Mouse (Mus musculus) left cerebral cortex, adult 18-20 months (tissue): ENCODE results near the gene Krt77. TPM values are rescaled to one million over a fixed set of nuclear protein-coding genes. Genes with fewer than 3 reads are reported as not detected.

Source experiments
- DNase-seq, 2 experiments: peaks; one replicate each; pipeline ENCODE4 v3.0.0; 2021 to 2022; ENCODE audit warnings: low spot score in 2 of 2, mixed read lengths in 1 of 2
- microRNA-seq, 2 experiments: library from miRNA; unstranded; fragments of <30 nt; microRNA quantifications; one replicate each; pipeline ENCODE4 v1.2.0; 2021
- total RNA-seq, 2 experiments: library from RNA; stranded (reverse); gene quantifications; 2 replicates each; pipeline ENCODE4 v1.2.3; 2021

The Krt77 gene
- total RNA-seq, 2 experiments from 2014 or later, result 13.4 to 16.9 TPM

DNA sequence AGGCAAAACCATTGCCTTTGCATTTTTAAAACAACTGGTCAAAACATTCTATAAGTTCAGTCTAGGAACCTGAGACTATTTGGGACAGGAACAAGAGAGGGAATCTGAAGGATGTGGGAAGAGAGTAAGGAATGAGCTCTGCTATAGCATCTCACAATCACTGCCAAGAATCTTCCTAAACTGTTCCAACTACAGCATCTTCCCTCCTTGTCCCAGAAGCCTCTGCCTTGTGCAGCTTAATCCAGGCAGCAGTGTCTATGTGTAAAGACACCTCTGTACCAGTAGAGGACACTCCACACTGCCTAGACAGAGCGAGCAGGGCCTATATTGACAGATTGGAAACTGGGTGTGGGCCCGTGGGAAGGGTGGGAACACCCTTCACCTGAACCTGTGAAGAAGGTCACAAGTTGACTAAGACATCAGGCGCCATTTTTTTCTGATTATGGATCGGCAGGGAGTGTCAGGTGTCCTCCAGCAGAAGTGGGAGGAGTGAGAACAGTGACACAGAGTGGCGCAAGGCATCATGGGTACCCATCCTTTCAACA, 34.6 kb downstream of the Krt77 start:
- no peak for DNase-seq

- DNase-seq, result no peak
Measured at GRCm38 (mm10) chr15:101833131-101833530, 36.4 kb downstream of the Krt77 start.

DNA sequence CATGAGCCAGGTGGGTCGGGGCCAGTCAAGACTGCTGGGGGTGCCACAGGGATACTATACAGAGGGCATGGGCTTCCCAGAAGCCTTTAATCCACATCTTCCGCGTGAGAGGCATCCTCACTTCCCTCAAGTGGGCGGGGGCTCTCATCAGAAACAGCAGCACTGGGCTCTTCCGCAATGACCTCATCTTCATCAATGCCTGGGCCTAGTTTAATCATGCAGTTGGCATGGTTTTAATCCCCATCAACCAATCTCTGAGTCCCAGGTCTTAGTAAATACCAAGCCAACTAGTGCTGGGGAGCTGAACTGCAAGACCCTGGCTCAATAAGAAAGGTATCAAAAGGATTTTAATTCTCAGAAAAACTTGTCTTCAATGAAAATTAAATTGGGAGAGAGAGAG, 40.1 kb downstream of the Krt77 start:
- no peak for DNase-seq

DNA sequence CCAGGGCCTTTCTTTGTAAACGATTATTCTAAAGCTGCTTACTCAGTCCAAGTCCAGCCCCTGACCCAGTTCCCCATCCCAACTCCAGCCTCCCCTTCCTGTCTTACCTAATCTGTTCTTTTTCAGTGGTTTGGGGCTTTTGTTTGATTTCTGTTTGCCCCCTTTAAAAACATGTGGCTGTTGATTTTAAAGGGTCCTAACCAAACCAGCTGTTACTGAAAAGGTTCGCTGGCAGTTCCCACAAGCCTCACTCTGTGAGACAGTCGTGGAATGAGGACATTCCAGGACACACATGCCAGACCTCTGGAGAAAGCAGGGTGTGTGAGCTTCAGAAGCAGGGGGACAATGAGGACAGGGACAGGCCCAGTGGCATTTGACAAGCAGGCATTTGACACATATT, 47.7 kb downstream of the Krt77 start:
- DNase-seq, result no peak

DNA sequence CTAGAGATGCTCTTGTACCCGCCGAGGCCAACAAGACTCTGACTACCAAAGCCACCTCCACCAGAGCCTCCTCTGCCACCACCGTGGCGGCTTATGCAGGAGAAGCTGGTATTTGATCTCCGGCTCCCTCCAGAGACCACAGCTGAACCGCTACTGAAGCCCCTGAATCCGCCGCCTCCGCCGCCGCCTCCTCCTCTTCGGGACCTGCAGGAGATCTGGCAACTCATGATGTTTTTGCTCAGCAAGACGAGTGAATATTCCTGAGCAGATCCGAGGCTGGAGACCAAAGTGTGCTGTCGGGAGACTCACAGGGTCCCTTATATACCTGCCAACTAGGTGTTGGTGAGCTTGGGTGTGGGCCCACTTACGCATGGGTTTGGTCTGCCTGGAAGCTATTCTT, 51.6 kb downstream of the Krt77 start, which contains the start of gene Krt2:
Krt2 (minus strand) TSS at position 295 of the 400 bp plus-strand sequence.
- no peak for DNase-seq

Small RNA genes lying within 50 kb of the gene (microRNA-seq; reads per million reads assigned to microRNA genes)
- 0 reads per million in 2 experiments for gene Gm44356

Other genes starting within 250 kb of the Krt77 start
- not detected for gene Gm5414, start 241.5 kb downstream of the Krt77 start, total RNA-seq
- not detected for gene Gm5478, start 222.3 kb downstream of the Krt77 start, total RNA-seq
- gene Krt6b, start 189.4 kb downstream of the Krt77 start, total RNA-seq, result not detected
- not detected for gene Krt6a, start 175.4 kb downstream of the Krt77 start, total RNA-seq
- not detected for gene Krt5, start 156.8 kb downstream of the Krt77 start, total RNA-seq
- gene Krt71, start 126.6 kb downstream of the Krt77 start, total RNA-seq, result not detected
- gene Krt72, start 83.2 kb downstream of the Krt77 start, total RNA-seq, result not detected
- gene Krt73, start 67.4 kb downstream of the Krt77 start, total RNA-seq, result 1 to 10 TPM; 1.7 TPM
- under 1 TPM; 0.28 to 0.67 TPM for gene Krt2, start 51.5 kb downstream of the Krt77 start, total RNA-seq
- gene Krt1, start 18.9 kb downstream of the Krt77 start, total RNA-seq, result 1 to 10 TPM; 1.7 to 2.6 TPM
- gene Krt76, start 23.2 kb upstream of the Krt77 start, total RNA-seq, result not detected
- gene Krt4, start 55.0 kb upstream of the Krt77 start, total RNA-seq, result not detected
- not detected for gene Krt79, start 70.6 kb upstream of the Krt77 start, total RNA-seq
- not detected for gene Krt78, start 84.6 kb upstream of the Krt77 start, total RNA-seq
- gene Krt8, start 134.8 kb upstream of the Krt77 start, total RNA-seq, result not detected
- gene Krt18, start 158.5 kb upstream of the Krt77 start, total RNA-seq, result under 1 TPM in 1 of 2 experiments, not detected in 1; 0.26 TPM
- gene Eif4b, start 204.1 kb upstream of the Krt77 start, total RNA-seq, result 100 to 1,000 TPM; 173 to 179 TPM
- 10 to 100 TPM; 16.0 to 21.8 TPM for gene Tns2, start 230.7 kb upstream of the Krt77 start, total RNA-seq